Mouse (Mus musculus) forebrain, embryonic 10.5 days (tissue): ENCODE data around the gene Racgap1. TPM values are rescaled to one million over a fixed set of nuclear protein-coding genes. Genes with fewer than 3 reads are reported as not detected.

Experiments used
- polyA plus RNA-seq: library from polyadenylated mRNA; unstranded; fragments of >200 nt; fragmentation: Nextera tagmentation; extraction: Ambion mirVana; gene quantifications from 2 replicates; pipeline ENCODE4 v1.2.1, GENCODE M21; 2016

The Racgap1 gene
- polyA plus RNA-seq, 1 experiment from 2014 or later = 201 TPM

Other genes with a start within 250 kb of the Racgap1 start
- 10.9 and 13.7 TPM in 2 replicates for gene Nckap5l, start 193.9 kb downstream of the Racgap1 start, polyA plus RNA-seq
- gene Bcdin3d, start 176.9 kb downstream of the Racgap1 start, polyA plus RNA-seq = 19.6 and 20.5 TPM in 2 replicates
- 0.32 and 0.44 TPM in 2 replicates for gene Faim2, start 123.5 kb downstream of the Racgap1 start, polyA plus RNA-seq
- gene Aqp2, start 72.6 kb downstream of the Racgap1 start, polyA plus RNA-seq = not detected in 2 replicates
- not detected in 2 replicates for gene Aqp5, start 60.9 kb downstream of the Racgap1 start, polyA plus RNA-seq
- gene Aqp6, start 50.3 kb downstream of the Racgap1 start, polyA plus RNA-seq = not detected in 2 replicates
- 2.2 and 2.4 TPM in 2 replicates for gene Asic1, start 18.7 kb upstream of the Racgap1 start, polyA plus RNA-seq
- gene Smarcd1, start 50.5 kb upstream of the Racgap1 start, polyA plus RNA-seq = 91.5 TPM in 2 replicates
- gene Gm17349, start 53.8 kb upstream of the Racgap1 start, polyA plus RNA-seq = not detected in 2 replicates
- 0.38 and 0.54 TPM in 2 replicates for gene Gpd1, start 65.9 kb upstream of the Racgap1 start, polyA plus RNA-seq
- gene Cox14, start 74.0 kb upstream of the Racgap1 start, polyA plus RNA-seq = 140 and 146 TPM in 2 replicates
- gene Cers5, start 121.2 kb upstream of the Racgap1 start, polyA plus RNA-seq = 57.6 and 59.5 TPM in 2 replicates
- 39.6 and 43.4 TPM in 2 replicates for gene Lima1, start 223.8 kb upstream of the Racgap1 start, polyA plus RNA-seq